8 mouse cellular contexts compared by ENCODE assay signal in the genomic region with DNA sequence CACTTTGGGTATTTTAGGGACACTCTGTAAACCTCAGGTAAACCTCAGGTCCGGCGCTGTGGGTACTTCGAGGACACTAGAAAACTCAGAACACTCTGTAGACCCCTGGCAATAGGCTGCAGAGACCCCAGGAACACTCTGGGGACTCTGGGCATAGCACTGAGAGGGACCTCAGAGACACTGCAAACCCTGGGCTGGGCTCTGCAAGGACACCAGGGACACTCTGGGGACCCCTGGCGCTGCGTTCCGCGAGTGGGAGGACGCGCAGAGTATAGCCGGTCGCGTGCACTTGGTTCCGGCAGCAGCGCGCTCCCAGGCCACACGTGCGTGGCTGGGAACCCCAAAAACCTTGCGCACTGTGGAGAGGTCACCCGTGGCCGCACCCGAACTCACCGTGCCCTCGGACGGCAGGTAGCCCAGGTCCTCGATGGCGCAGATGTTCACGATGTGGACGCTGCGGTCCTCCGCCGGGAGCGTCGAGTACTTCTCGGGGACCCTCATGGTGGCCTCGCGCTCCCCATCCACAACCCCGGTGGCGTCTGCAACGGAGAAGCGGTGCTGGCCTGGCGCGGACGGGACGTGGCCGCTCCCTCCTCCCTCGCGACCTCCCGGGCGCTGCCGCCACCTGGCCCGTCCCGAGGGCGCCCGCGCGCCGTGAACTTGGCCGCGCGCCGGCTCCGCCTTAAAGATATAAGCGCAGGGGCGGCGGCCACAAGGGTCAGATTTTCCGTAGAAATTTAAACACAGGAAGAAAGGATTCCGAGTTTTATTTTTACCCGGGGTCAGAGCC.
DNase-seq lines count a peak whose midpoint lies in the region; ATAC-seq and TF ChIP-seq lines count a peak whose summit lies in the region.

No protein-coding gene starts in this region.

- no peak for TF ChIP-seq CTCF in heart, postnatal 0 days (IDR thresholded peaks at IDR 0.05; ENCODE audit: low read depth)

- no peak for TF ChIP-seq POLR2A in myocyte (IDR thresholded peaks at IDR 0.05; ENCODE audit: insufficient read length, low read depth)

- 0 out of 2 replicates have a peak, but pooled peaks have one; percentile 33 for ATAC-seq in common myeloid progenitor, adult 5-6 weeks (replicated peaks; ENCODE audit: low read depth, poor library complexity, severe bottlenecking)
- ATAC-seq in heart, postnatal 0 days (ENCODE audit: insufficient read depth, low read depth) = peak; percentile 58; the same call in 1 of the 2 replicates
- peak; percentile 26; the same call in 1 of the 2 replicates for ATAC-seq in limb, embryonic 13.5 days (ENCODE audit: low FRiP score, low read depth)

- H3K4me1 ChIP-seq in heart, postnatal 0 days (ENCODE audit: control insufficient read depth, insufficient read depth) = no peaks in the 10 kb centered on the region; the same call in 1 of the 2 replicates
- H3K4me1 ChIP-seq in limb, embryonic 13.5 days = peaks cover 21% of the 10 kb centered on the region

- peak; percentile 41 for DNase-seq in kidney, adult 18-20 months
- no peak for DNase-seq in kidney, adult 11 months
- DNase-seq in heart, postnatal 0 days (ENCODE audit: low spot score) = no peak
- DNase-seq in adipocyte (ENCODE audit: low spot score) = no peak
- no peak for DNase-seq in left cerebral cortex, adult 8-10 months (ENCODE audit: low spot score in 2 of 2)

- 5% methylated on average over 65 of the region's 68 CpGs for WGBS in heart, postnatal 0 days
- WGBS in limb, embryonic 13.5 days = 6% methylated on average over 68 of the region's 68 CpGs

- H3K4me3 ChIP-seq in heart, postnatal 0 days (ENCODE audit: low read depth, low read length) = peak overlapping the region; percentile 42
- H3K4me3 ChIP-seq in limb, embryonic 13.5 days = peak overlapping the region; percentile 49
- H3K4me3 ChIP-seq in myocyte = no peak overlapping the region

- no peaks in the 10 kb centered on the region for H3K36me3 ChIP-seq in heart, postnatal 0 days (replicated peaks; ENCODE audit: control insufficient read depth, insufficient read depth, low read length)
- H3K36me3 ChIP-seq in limb, embryonic 13.5 days = no peaks in the 10 kb centered on the region
- no peaks in the 10 kb centered on the region for H3K36me3 ChIP-seq in myocyte (ENCODE audit: control insufficient read depth, insufficient read depth)

- no peaks in the 10 kb centered on the region for H3K9me3 ChIP-seq in heart, postnatal 0 days (replicated peaks; ENCODE audit: control insufficient read depth, low read length)
- H3K9me3 ChIP-seq in limb, embryonic 13.5 days = no peaks in the 10 kb centered on the region

- H3K79me2 ChIP-seq in myocyte (ENCODE audit: control insufficient read depth, insufficient read depth) = no peaks in the 10 kb centered on the region

- no peak for TF ChIP-seq EP300 in heart, postnatal 0 days (IDR thresholded peaks at IDR 0.05; ENCODE audit: low read depth)

- peak overlapping the region; percentile 70 for H3K4me2 ChIP-seq in heart, postnatal 0 days (ENCODE audit: low read depth, low read length)
- peak overlapping the region; percentile 84 for H3K4me2 ChIP-seq in limb, embryonic 13.5 days (replicated peaks)
- H3K4me2 ChIP-seq in myocyte (ENCODE audit: low read depth) = peak overlapping the region; percentile 64

- no peak overlapping the region for H3K27ac ChIP-seq in heart, postnatal 0 days (ENCODE audit: low read depth)
- H3K27ac ChIP-seq in limb, embryonic 13.5 days = no peak overlapping the region

- no peak overlapping the region for H3ac ChIP-seq in myocyte (ENCODE audit: control insufficient read depth, insufficient read length)

- H3K9ac ChIP-seq in heart, postnatal 0 days (replicated peaks; ENCODE audit: low read depth, low read length) = 0 out of 2 replicates have a peak overlapping the region, but pooled peaks have one; percentile 16
- H3K9ac ChIP-seq in limb, embryonic 13.5 days = peak overlapping the region; percentile 60

- peaks cover 33% of the 10 kb centered on the region for H3K27me3 ChIP-seq in heart, postnatal 0 days (ENCODE audit: control insufficient read depth, insufficient read depth, low read length)
- H3K27me3 ChIP-seq in limb, embryonic 13.5 days = peaks cover 42% of the 10 kb centered on the region
- H3K27me3 ChIP-seq in myocyte (ENCODE audit: control insufficient read depth, insufficient read depth, insufficient read length) = no peaks in the 10 kb centered on the region

TF ChIP-seq in myocyte, 11 proteins besides CTCF, POLR2A, EP300 and RAD21:
- TF ChIP-seq MYOD1 (IDR thresholded peaks at IDR 0.05; ENCODE audit: control insufficient read depth in 1 of 3, insufficient read length in 2 of 3, low read depth in 2 of 3) (peak in 1 of 3 experiments; percentile 64), E2F4 (IDR thresholded peaks at IDR 0.05; ENCODE audit: insufficient read depth) (no peak)
